Mouse (Mus musculus) common myeloid progenitor, adult 5-6 weeks (primary cell): ENCODE data around the gene Myo6. TPM values are rescaled to one million over a fixed set of nuclear protein-coding genes. Genes with fewer than 3 reads are reported as not detected.
A peak's percentile ranks its signal among the peaks of the same experiment; 100 is the strongest.

Experiments used
- ATAC-seq: replicated peaks from 2 replicates; pipeline ENCODE4 v1.8.0; 2016; ENCODE audit warnings: low read depth, mild to moderate bottlenecking, moderate TSS enrichment, inconsistent platforms; ENCODE audit not compliant: poor library complexity, severe bottlenecking
- total RNA-seq: library from RNA; stranded (forward); fragments of 200-1000, 187-1606 nt; gene quantifications from 2 replicates; pipeline ENCODE4 v1.2.3, GENCODE M21; 2017

Gene Myo6
- total RNA-seq, 1 experiment from 2014 or later = 6.8 TPM

- ATAC-seq = no peak
These were observed 59.3 kb downstream of the Myo6 start for GRCm38 (mm10) chr9:80223989-80224635.

GRCm38 (mm10) chr9:80226579-80227325, 61.9 kb downstream of the Myo6 start:
- ATAC-seq = no peak

- no peak for ATAC-seq
These were observed 69.1 kb downstream of the Myo6 start for GRCm38 (mm10) chr9:80233831-80234455.

GRCm38 (mm10) chr9:80237184-80237799, 72.5 kb downstream of the Myo6 start:
- no peak for ATAC-seq

- no peak for ATAC-seq
These were observed 76.9 kb downstream of the Myo6 start for GRCm38 (mm10) chr9:80241719-80242118.

GRCm38 (mm10) chr9:80252146-80252545, 87.3 kb downstream of the Myo6 start:
- peak; percentile 99 for ATAC-seq

- 0 out of 2 replicates have a peak, but pooled peaks have one; percentile 8 for ATAC-seq
These were observed 88.4 kb downstream of the Myo6 start for GRCm38 (mm10) chr9:80253241-80253640.

- ATAC-seq = no peak
These were observed 91.7 kb downstream of the Myo6 start for GRCm38 (mm10) chr9:80256561-80256960.

GRCm38 (mm10) chr9:80258396-80258795, 93.6 kb downstream of the Myo6 start:
- peak; percentile 79 for ATAC-seq

- peak; percentile 70 for ATAC-seq
These were observed 96.1 kb downstream of the Myo6 start for GRCm38 (mm10) chr9:80260905-80261304.

GRCm38 (mm10) chr9:80262367-80263026, 97.7 kb downstream of the Myo6 start:
- ATAC-seq = peak; percentile 20; the same call in 1 of the 2 replicates

- ATAC-seq = peak; percentile 59
These were observed 101.3 kb downstream of the Myo6 start for GRCm38 (mm10) chr9:80266086-80266485.

- ATAC-seq = peak; percentile 86
These were observed 101.7 kb downstream of the Myo6 start for GRCm38 (mm10) chr9:80266507-80266906.

GRCm38 (mm10) chr9:80269596-80269995, 104.8 kb downstream of the Myo6 start:
- no peak for ATAC-seq

- no peak for ATAC-seq
These were observed 108.1 kb downstream of the Myo6 start for GRCm38 (mm10) chr9:80272951-80273350.

GRCm38 (mm10) chr9:80275053-80275771, 110.4 kb downstream of the Myo6 start:
- ATAC-seq = no peak

GRCm38 (mm10) chr9:80275772-80276134, 110.9 kb downstream of the Myo6 start:
- ATAC-seq = no peak

- ATAC-seq = no peak
These were observed 112.3 kb downstream of the Myo6 start for GRCm38 (mm10) chr9:80277157-80277556.

GRCm38 (mm10) chr9:80277770-80278169, 112.9 kb downstream of the Myo6 start:
- no peak for ATAC-seq

- ATAC-seq = no peak
These were observed 115.9 kb downstream of the Myo6 start for GRCm38 (mm10) chr9:80280724-80281123.
